Comparison of ENCODE assay signal across 8 mouse cellular contexts in the genomic region with DNA sequence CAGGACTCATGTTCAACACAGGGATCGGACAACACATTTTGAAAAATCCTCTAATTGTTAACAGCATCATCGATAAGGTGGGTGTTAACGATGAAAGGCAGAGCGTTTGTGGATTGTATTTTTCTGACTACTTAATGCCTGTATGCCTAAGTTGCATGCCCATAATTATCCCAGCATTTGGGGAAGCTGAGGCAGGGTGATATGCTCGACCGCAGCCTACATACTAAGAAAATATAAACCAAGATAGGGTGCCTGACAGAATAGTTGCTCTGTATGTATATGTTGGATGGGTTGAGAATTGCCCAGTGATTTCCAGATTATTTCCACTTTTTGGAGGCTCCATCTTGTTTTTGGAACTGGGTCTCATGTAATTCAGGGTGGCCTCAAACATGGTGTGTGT. TPM values are rescaled to one million over a fixed set of nuclear protein-coding genes. Genes with fewer than 3 reads are reported as not detected.
DNase-seq lines count a peak whose midpoint lies in the region; ATAC-seq and TF ChIP-seq lines count a peak whose summit lies in the region.

No protein-coding gene starts in this region.

- no peak for TF ChIP-seq POLR2A in ES-Bruce4 (IDR thresholded peaks at IDR 0.05; ENCODE audit: insufficient read depth, low read length)

- peak overlapping the region; percentile 85 for H3K4me2 ChIP-seq in heart, embryonic 12.5 days
- H3K4me2 ChIP-seq in heart, postnatal 0 days (ENCODE audit: low read depth, low read length) = peak overlapping the region; percentile 73

- WGBS in heart, embryonic 12.5 days = 5% methylated on average over 6 of the region's 6 CpGs
- WGBS in heart, postnatal 0 days = 2% methylated on average over 6 of the region's 6 CpGs
- whole genome bisulfite sequencing in macrophage (ENCODE audit: missing documents) = 13% methylated on average over 6 of the region's 6 CpGs

- peak overlapping the region; percentile 94 for H3K9ac ChIP-seq in heart, embryonic 12.5 days
- H3K9ac ChIP-seq in ES-Bruce4 (ENCODE audit: low read depth, poor library complexity, severe bottlenecking) = peak overlapping the region; percentile 82
- peak overlapping the region; percentile 85 for H3K9ac ChIP-seq in heart, postnatal 0 days (replicated peaks; ENCODE audit: low read depth, low read length)

- no peak for DNase-seq in heart, postnatal 36 days
- no peak for DNase-seq in heart, postnatal 0 days (ENCODE audit: low spot score)
- DNase-seq in T-cell, adult 2 months (ENCODE audit: low spot score) = no peak
- no peak for DNase-seq in thymus, postnatal 14 days
- DNase-seq in lung, adult 18-20 months = no peak

- intact Hi-C loops in heart, postnatal 36 days (cut with DNase I) = loop anchor here (5.0 to 10.0 kb wide), 3 partner anchors 75 to 1097 kb away; a partner anchor contains a TSS

- TF ChIP-seq CTCF in ES-Bruce4 (IDR thresholded peaks at IDR 0.05; ENCODE audit: low read depth, low read length) = no peak
- TF ChIP-seq CTCF in heart, postnatal 0 days (IDR thresholded peaks at IDR 0.05; ENCODE audit: low read depth) = no peak

- no peak overlapping the region for H3K27ac ChIP-seq in heart, embryonic 12.5 days (ENCODE audit: poor library complexity, severe bottlenecking)
- H3K27ac ChIP-seq in ES-Bruce4 (ENCODE audit: insufficient read depth, low read length) = no peak overlapping the region
- H3K27ac ChIP-seq in heart, postnatal 0 days (ENCODE audit: low read depth) = no peak overlapping the region
- H3K27ac ChIP-seq in macrophage = no peak overlapping the region

- no peak for ATAC-seq in heart, embryonic 12.5 days (ENCODE audit: insufficient number of reproducible peaks, low FRiP score)
- no peak for ATAC-seq in heart, postnatal 0 days (ENCODE audit: insufficient read depth, low read depth)

- H3K36me3 ChIP-seq in heart, embryonic 12.5 days = peaks cover 26% of the 10 kb centered on the region
- H3K36me3 ChIP-seq in ES-Bruce4 (ENCODE audit: control insufficient read depth, insufficient read depth, low read length, poor library complexity, severe bottlenecking) (peaks cover 30% of the 10 kb centered on the region), macrophage (ENCODE audit: inconsistent target) (peaks cover 16% of the 10 kb centered on the region)
- peaks cover 28% of the 10 kb centered on the region for H3K36me3 ChIP-seq in heart, postnatal 0 days (replicated peaks; ENCODE audit: control insufficient read depth, insufficient read depth, low read length)

- no peaks in the 10 kb centered on the region for H3K27me3 ChIP-seq in heart, embryonic 12.5 days (replicated peaks)
- H3K27me3 ChIP-seq in ES-Bruce4 (ENCODE audit: control insufficient read depth, insufficient read depth, low read length, poor library complexity, severe bottlenecking) = no peaks in the 10 kb centered on the region
- H3K27me3 ChIP-seq in heart, postnatal 0 days (ENCODE audit: control insufficient read depth, insufficient read depth, low read length) = no peaks in the 10 kb centered on the region

- peaks cover 15% of the 10 kb centered on the region for H3K4me1 ChIP-seq in heart, embryonic 12.5 days (replicated peaks)
- no peaks in the 10 kb centered on the region for H3K4me1 ChIP-seq in ES-Bruce4 (ENCODE audit: control insufficient read depth, insufficient read depth, low read length)
- H3K4me1 ChIP-seq in heart, postnatal 0 days (ENCODE audit: control insufficient read depth, insufficient read depth) = peaks cover 12% of the 10 kb centered on the region

- no peaks in the 10 kb centered on the region for H3K9me3 ChIP-seq in heart, embryonic 12.5 days (replicated peaks)
- H3K9me3 ChIP-seq in ES-Bruce4 (replicated peaks; ENCODE audit: control insufficient read depth, insufficient read depth, low read length, poor library complexity, severe bottlenecking) = no peaks in the 10 kb centered on the region
- no peaks in the 10 kb centered on the region for H3K9me3 ChIP-seq in heart, postnatal 0 days (replicated peaks; ENCODE audit: control insufficient read depth, low read length)

- H3K4me3 ChIP-seq in heart, embryonic 12.5 days = peak overlapping the region; percentile 97
- H3K4me3 ChIP-seq in ES-Bruce4 (ENCODE audit: low read depth, low read length) (peak overlapping the region; percentile 97), macrophage (ENCODE audit: inconsistent target) (peak overlapping the region; percentile 72)
- peak overlapping the region; percentile 97 for H3K4me3 ChIP-seq in heart, postnatal 0 days (ENCODE audit: low read depth, low read length)

- H3K79me2 ChIP-seq in macrophage (ENCODE audit: inconsistent target) = peaks cover 17% of the 10 kb centered on the region

- TF ChIP-seq EP300 in ES-Bruce4 (IDR thresholded peaks at IDR 0.05; ENCODE audit: insufficient read depth, low read depth, low read length) = no peak
- no peak for TF ChIP-seq EP300 in heart, postnatal 0 days (IDR thresholded peaks at IDR 0.05; ENCODE audit: low read depth)

RNA-seq across cellular contexts. Expression of a gene that starts 0.7 kb away (rescaled TPM):
- polyA plus RNA-seq in heart, embryonic 12.5 days (2016; fragmentation: Nextera tagmentation; extraction: Ambion mirVana) = 33.8 and 37.3 TPM in 2 replicates
- total RNA-seq in heart, postnatal 36 days (2021) = 1 to 10 TPM; 7.1 to 9.1 TPM
- polyA plus RNA-seq in ES-Bruce4 (2011; ENCODE audit: insufficient read depth, insufficient read length, low read depth, missing spikeins) (39.5 and 52.2 TPM in 2 replicates), macrophage (2018) (4.1 to 13.2 TPM (median 5.3 TPM) in 3 replicates)
- 4.0 and 11.8 TPM in 2 replicates for total RNA-seq in heart, postnatal 0 days (2014; rRNA removed; ENCODE audit: low replicate concordance)
- polyA plus RNA-seq in heart, postnatal 0 days (2015; fragmentation: Nextera tagmentation; extraction: Ambion mirVana) = 16.2 and 16.4 TPM in 2 replicates
- total RNA-seq in macrophage (2018; cell fraction: chromatin; rRNA removed) = 10 to 100 TPM in 19 of 26 experiments, 1 to 10 TPM in 7; 3.4 to 35.1 (median 15.1) TPM
- 1 to 10 TPM; 1.9 to 6.2 (median 4.2) TPM for total RNA-seq in macrophage (2018; cell fraction: cytosol; rRNA removed)
- 10 to 100 TPM in 9 of 26 experiments, 1 to 10 TPM in 17; 3.5 to 25.8 (median 8.0) TPM for total RNA-seq in macrophage (2018; cell fraction: nucleus; rRNA removed)

RNA-seq across cellular contexts. Expression of a gene that starts 10.8 kb away (rescaled TPM):
- 80.0 and 83.5 TPM in 2 replicates for polyA plus RNA-seq in heart, embryonic 12.5 days (2016; fragmentation: Nextera tagmentation; extraction: Ambion mirVana)
- 10 to 100 TPM; 20.7 to 26.8 TPM for total RNA-seq in heart, postnatal 36 days (2021)
- polyA plus RNA-seq in ES-Bruce4 (2011; ENCODE audit: insufficient read depth, insufficient read length, low read depth, missing spikeins) (68.5 and 77.7 TPM in 2 replicates), macrophage (2018) (13.9 to 20.1 TPM (median 20.0 TPM) in 3 replicates)
- 35.1 and 59.9 TPM in 2 replicates for total RNA-seq in heart, postnatal 0 days (2014; rRNA removed; ENCODE audit: low replicate concordance)
- polyA plus RNA-seq in heart, postnatal 0 days (2015; fragmentation: Nextera tagmentation; extraction: Ambion mirVana) = 30.4 and 31.9 TPM in 2 replicates
- total RNA-seq in macrophage (2018; cell fraction: chromatin; rRNA removed) = 10 to 100 TPM in 25 of 26 experiments, 1 to 10 TPM in 1; 6.6 to 69.4 (median 48.7) TPM
- 10 to 100 TPM in 25 of 26 experiments, 1 to 10 TPM in 1; 9.5 to 19.7 (median 15.2) TPM for total RNA-seq in macrophage (2018; cell fraction: cytosol; rRNA removed)
- total RNA-seq in macrophage (2018; cell fraction: nucleus; rRNA removed) = 10 to 100 TPM in 24 of 26 experiments, 1 to 10 TPM in 2; 7.2 to 42.0 (median 21.8) TPM
